Mouse (Mus musculus) telencephalon, adult 2 months (tissue): ENCODE measurements at regions not wholly inside any gene's neighbourhood (a gene's known extent, or its start where the extent isn't known, plus 50 kb on each side); places are given as distances from the start of the nearest gene placed in this dataset.

ENCODE experiments used
- DNase-seq: peaks from one replicate; pipeline ENCODE4 v3.0.0-alpha.2; 2011; ENCODE audit warnings: low read depth, low spot score

DNA sequence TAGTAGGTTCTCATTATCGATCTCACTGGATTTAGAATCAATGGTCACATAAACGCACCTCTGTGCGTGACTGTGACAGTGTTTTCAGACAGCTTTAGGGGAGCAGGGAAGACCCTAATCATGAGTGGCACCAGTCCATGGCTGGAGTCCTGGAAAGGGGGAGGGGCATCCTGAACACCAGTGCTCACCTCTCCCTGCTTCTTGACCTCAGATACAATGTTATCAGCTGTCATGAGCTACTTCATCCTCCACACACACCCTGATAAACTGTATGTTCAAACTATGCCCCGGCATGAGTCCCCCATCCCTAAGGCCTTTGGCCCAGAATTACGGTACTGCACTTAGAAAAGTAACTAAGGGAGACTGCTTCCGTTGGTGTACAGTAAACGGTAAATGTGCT, 272.2 kb upstream of the Spred2 start:
- no peak for DNase-seq

GRCm38 (mm10) chr11:19659511-19659910, 264.7 kb upstream of the Spred2 start:
- no peak for DNase-seq

DNA sequence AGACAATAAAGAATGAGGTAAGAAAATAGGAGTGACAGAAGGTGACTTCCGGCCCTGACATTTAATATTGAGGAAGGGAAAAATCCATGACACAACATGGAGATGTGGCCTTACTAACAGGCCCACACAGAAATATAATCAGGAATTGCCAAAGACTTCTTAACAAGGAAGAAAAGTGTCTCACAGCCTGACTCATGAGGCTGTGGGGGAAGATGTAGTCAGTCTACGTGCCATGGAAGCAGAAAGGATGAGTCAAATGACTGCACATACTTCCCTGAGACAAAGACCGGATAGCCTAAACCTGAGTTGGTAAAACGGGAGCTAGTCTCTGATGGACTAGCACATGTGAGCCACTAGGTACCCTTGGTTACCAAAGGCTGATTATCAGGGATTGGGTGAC, 257.4 kb upstream of the Spred2 start:
- no peak for DNase-seq

DNA sequence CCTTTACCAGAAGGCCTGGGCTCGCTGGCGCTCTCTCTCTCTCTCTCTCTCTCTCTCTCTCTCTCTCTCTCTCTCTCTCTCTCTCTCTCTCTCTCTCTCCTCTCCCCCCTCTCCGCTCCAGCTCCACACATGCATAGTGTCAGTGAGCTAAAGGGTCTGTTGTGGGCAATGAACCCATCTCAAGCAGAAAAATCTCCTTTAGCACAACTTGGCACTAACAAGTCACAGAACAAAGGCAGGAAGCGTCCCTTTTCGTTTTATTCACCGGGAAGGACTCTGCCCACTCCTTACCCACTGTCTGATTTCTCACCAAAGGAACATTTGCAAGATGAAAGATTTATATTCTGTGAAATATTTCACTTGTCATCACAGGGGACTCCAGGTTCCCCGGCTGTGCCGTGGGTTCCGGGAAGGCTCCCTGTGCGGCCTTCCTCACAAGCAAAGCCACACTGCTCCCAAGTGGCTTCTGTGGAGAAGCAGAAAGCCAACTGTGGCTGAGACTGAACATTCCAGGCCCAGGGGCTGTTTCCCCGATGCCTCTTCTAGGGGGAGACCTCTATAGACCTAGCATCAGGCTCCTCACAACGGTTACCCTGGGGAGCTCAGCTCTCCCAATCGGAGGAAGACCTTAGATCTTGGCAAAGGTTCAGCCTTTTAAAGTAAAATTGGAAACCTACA, 253.2 kb upstream of the Spred2 start:
- no peak for DNase-seq

- DNase-seq: no peak
These were observed 251.2 kb upstream of the Spred2 start for GRCm38 (mm10) chr11:19673012-19673411.

DNA sequence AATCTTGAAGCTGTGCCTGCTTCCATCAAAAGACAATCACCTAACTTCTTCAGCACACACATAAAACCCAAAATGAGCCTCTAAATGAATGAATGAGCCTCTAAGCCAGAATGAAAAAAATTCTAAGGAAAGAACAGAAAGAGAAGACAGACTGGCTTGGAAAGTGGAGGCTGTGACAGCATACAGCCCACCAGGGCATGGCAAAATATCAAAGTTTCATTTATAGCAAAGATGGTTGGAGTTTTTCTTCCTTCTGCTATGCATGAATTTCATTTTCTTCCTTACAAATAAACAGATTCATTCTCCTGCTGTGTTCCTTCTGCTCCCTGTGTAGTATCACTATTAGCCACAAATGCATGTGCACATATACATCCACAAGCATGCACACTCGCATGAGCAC, 247.7 kb upstream of the Spred2 start:
- no peak for DNase-seq

- DNase-seq: no peak
These were observed 245.1 kb upstream of the Spred2 start for GRCm38 (mm10) chr11:19679041-19679440.

DNA sequence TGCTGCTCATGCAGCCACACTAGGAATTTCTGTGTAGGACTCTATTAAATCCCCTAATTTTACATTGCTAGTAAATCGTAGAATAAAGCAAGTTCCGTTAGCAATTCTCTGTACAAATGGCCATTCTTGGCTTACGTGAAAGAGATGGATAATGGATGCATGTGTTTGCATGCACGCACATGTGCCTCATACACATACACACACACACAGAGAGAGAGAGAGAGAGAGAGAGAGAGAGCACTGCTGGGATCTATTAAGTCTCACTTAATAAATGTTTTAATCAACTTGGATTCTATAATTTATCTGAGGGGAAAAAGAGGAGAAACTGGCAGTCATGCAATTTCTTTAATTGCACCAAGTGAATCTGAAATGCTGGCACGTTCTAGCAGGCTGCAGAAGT, 244.5 kb upstream of the Spred2 start:
- DNase-seq: no peak

GRCm38 (mm10) chr11:19701198-19701597, 223.0 kb upstream of the Spred2 start:
- DNase-seq: no peak

DNA sequence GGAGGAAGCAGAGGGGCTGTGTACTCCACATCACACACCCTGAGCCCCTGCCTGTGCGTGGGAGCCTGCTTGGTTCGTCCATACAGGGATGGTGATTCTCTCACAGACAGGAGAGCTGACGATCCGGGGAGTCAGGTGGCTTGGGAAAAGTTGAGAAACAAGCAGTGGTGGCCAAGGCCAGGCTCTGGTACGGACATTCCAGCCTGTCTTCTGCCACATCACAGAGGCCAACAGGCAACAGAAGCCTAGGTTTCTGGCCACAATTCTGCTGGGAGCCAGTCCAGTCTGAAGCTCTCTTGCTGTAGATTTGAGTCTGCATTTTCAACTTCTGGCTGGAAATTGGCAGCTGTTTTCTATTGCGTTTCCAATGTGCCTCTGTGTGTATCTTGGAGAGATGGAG, 215.4 kb upstream of the Spred2 start:
- no peak for DNase-seq

- no peak for DNase-seq
These were observed 214.8 kb upstream of the Spred2 start for GRCm38 (mm10) chr11:19709337-19709736.

DNA sequence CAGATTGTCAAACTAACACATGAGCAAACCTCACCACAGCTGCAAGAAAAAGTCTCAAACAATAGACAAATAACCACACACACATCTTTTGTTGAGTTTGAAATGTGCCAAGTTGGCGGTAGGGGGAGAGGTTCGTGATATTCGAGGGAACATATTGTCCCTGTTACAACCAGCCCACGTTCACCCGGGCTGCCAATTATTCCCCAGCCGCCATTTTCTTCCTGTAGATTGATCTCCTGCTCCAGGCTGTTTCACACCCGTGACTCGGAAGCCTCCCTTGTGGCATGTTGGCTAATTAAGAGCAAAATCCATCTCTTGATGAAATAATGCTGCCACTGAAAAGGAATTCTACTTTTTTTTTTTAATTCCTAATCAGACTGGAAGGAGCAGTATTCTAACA, 211.1 kb upstream of the Spred2 start:
- no peak for DNase-seq

GRCm38 (mm10) chr11:19713597-19713996, 210.6 kb upstream of the Spred2 start:
- DNase-seq: no peak

- no peak for DNase-seq
These were observed 210.0 kb upstream of the Spred2 start for GRCm38 (mm10) chr11:19714211-19714610.

DNA sequence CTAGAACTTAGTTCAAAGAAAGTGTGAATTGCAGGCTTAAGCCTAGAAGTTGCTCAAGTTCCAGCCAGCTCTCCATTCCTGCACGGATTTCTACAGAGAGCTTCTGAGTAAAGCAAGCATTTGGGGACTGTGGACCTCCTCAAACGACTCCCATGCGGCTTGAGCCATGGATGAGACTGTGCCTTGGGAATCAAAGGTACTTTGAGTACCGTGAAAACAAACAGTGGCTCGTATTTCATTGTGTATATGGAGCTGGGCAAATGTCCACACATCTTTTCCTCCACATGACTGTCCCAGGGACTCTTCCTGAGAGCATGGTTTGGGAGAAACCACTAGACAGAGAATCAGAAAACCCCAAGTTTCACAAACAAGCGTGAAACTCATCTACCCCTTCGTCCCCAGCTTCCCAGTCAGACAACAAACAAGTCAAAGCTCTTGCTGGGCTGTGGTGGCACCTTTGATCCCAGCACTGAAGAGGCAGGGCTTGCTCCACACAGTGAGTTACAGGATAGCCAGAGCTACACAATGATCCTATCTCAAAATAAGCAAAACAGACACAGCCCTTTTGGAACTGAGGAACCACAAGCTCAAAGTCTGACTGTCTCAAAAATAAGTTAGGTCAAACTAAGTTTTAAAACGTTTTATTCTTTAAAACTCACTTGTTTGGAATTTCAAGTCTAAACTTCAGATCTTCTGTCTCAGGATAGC, 209.1 kb upstream of the Spred2 start:
- no peak for DNase-seq

DNA sequence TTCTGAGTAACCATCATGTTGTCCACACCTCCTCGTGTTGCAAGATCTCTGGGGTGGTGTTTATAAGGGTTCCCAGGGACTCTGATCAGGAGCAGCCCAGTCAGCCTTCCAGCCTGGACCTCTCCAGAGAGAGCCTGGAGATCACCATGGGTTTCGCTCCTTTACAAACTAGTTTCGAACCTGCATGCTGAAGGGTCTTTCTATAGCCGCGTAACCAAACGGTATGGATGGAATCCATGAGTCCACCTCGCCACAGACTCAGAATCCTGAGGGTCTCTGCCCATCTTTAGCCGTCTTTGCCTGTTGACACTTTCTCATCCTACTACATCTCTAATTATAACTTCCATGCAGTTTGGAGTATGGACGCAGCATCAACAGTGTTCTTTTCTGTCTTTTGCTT, 206.0 kb upstream of the Spred2 start:
- no peak for DNase-seq

DNA sequence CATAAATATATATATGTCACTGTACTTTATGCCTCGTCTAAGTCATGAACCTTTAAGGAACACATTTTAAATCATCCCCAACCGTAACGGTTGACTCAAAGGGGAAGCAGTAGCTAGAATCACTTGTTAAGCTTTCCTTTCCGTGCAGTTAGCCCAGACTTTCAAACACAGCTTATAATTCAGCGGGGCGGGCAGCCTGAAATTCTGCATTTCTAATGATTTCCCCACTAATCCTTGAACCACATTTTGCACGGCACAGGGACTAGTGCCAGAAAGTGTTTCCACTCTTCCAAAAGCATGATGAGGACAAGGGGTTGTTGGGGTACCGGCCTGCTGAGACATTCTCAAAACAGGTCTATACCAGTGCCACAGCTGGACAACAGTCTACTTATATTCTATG, 195.1 kb upstream of the Spred2 start:
- no peak for DNase-seq

GRCm38 (mm10) chr11:19730747-19731146, 193.4 kb upstream of the Spred2 start:
- DNase-seq: no peak

- no peak for DNase-seq
These were observed 188.1 kb upstream of the Spred2 start for GRCm38 (mm10) chr11:19736076-19736475.

DNA sequence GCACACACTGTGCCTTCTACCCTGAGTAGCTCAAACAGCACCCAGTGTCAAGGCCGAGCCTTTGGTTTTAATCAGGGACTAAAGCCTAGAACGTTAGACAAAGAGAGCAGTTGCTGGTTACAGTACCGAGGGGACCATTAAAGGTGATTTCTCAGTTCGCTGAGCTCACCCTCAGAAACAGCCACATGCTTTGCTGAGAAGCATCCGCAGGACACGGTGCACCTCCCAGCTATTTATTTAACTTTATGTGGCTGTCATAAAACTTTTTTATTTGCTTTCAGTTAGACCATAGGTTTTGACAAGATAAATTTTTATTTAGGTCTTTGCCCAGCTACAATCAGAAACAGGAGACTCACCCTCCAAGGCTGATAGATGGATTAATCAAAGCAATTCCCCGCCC, 187.2 kb upstream of the Spred2 start:
- DNase-seq: no peak

GRCm38 (mm10) chr11:19737331-19737730, 186.8 kb upstream of the Spred2 start:
- no peak for DNase-seq

DNA sequence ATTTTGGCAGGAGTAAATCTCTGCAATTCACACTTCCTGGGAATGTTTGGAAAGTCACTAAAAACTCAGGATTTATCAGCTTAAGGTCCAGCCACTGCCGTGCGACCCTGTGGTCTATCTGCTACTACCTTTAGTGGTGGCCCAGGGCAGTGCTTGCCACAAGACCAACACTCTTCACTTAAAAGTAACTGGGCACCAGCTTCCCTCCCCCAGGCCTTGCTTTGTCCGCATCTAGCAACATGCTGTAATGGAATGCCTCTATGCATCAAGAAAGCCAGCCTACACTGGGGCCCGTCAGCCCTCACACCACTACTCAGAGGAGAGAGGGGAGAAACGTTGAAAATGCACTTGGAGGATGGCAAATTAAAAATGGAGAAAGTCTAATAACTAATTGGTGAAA, 186.4 kb upstream of the Spred2 start:
- no peak for DNase-seq

DNA sequence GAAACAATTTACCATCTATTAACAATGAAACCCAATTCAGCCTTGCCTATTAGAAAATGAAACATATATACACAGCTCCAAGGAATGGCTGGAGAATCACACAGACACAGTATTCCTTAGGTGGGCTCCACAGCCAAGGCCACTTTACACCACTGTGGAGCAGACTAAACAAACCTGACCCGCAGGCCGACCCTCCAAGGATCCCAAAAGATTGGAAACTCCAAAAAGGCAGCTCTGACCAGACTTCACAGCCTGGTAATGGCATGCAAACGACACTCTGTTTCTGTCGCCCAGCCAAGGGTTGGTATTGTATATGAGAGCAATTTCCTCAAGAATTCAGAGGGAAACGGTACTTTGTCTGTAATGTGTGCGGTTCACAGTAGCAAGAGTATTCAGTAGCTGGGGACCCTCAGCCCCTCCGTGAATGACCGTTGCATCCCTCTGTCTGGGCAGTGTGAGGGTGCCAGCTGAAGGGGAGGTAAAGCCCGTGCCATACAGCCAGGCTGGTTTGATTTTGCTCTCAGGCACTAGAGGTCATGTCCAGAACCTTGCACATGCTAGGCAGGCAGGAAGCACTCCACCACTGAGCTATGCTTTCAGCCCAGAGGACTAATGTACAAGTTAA, 184.5 kb upstream of the Spred2 start:
- DNase-seq: no peak
